Mouse (Mus musculus): Measurements from ENCODE around the gene 9930111J21Rik1. TPM values are rescaled to one million over a fixed set of nuclear protein-coding genes. Genes with fewer than 3 reads are reported as not detected.

The 9930111J21Rik1 gene
- 0.21 and 0.46 TPM in 2 replicates for polyA plus RNA-seq (2012; rRNA removed; ENCODE audit: low replicate concordance)

GRCm38 (mm10) chr11:48979251-48979650, at the start of gene 9930111J21Rik1:
Gene 9930111J21Rik1 (minus strand): TSS chr11:48979398.

GRCm38 (mm10) chr11:48994018-48994417, 14.8 kb upstream of the 9930111J21Rik1 start, which contains the start of gene Tgtp1:
Gene Tgtp1 (minus strand): TSS chr11:48994172.

GRCm38 (mm10) chr11:48991740-48992520, 12.7 kb upstream of the 9930111J21Rik1 start, which contains the start of gene Gm12185:
Gene Gm12185 (minus strand): TSS chr11:48992226.

GRCm38 (mm10) chr11:48978240-48978939, 808 bp downstream of the 9930111J21Rik1 start, which contains the start of gene Olfr56:
Gene Olfr56 (plus strand): TSS chr11:48978889.

GRCm38 (mm10) chr11:48946090-48946489, 33.1 kb downstream of the 9930111J21Rik1 start, which contains the start of gene Psme2b:
Gene Psme2b (minus strand): TSS chr11:48946190.

GRCm38 (mm10) chr11:48902021-48902420, 77.2 kb downstream of the 9930111J21Rik1 start, which contains the start of gene Gm5431:
Gene Gm5431 (minus strand): TSS chr11:48902214.

Other genes starting within 250 kb of the 9930111J21Rik1 start
- gene Rack1, start 179.1 kb downstream of the 9930111J21Rik1 start, polyA plus RNA-seq (2012; rRNA removed; ENCODE audit: low replicate concordance) = 1,617 and 1,811 TPM in 2 replicates
- 18.0 and 20.2 TPM in 2 replicates for gene Trim41, start 162.0 kb downstream of the 9930111J21Rik1 start, polyA plus RNA-seq (2012; rRNA removed; ENCODE audit: low replicate concordance)
- gene Trim7, start 153.3 kb downstream of the 9930111J21Rik1 start, polyA plus RNA-seq (2012; rRNA removed; ENCODE audit: low replicate concordance) = 6.0 and 12.8 TPM in 2 replicates
- 2.8 and 3.5 TPM in 2 replicates for gene Gm12184, start 152.7 kb downstream of the 9930111J21Rik1 start, polyA plus RNA-seq (2012; rRNA removed; ENCODE audit: low replicate concordance)
- gene Irgm1, start 107.7 kb downstream of the 9930111J21Rik1 start, polyA plus RNA-seq (2012; rRNA removed; ENCODE audit: low replicate concordance) = 1.4 and 1.5 TPM in 2 replicates
- gene Gm5431, start 77.2 kb downstream of the 9930111J21Rik1 start, polyA plus RNA-seq (2012; rRNA removed; ENCODE audit: low replicate concordance) = 0.06 and 0.66 TPM in 2 replicates
- 4.3 and 16.0 TPM in 2 replicates for gene Psme2b, start 33.2 kb downstream of the 9930111J21Rik1 start, polyA plus RNA-seq (2012; rRNA removed; ENCODE audit: low replicate concordance)
- gene Olfr56, start 509 bp downstream of the 9930111J21Rik1 start, polyA plus RNA-seq (2012; rRNA removed; ENCODE audit: low replicate concordance) = 0.07 TPM in 1 of 2 replicates, not detected in the other
- 0.04 and 0.05 TPM in 2 replicates for gene Gm12185, start 12.8 kb upstream of the 9930111J21Rik1 start, polyA plus RNA-seq (2012; rRNA removed; ENCODE audit: low replicate concordance)
- 0.16 and 0.33 TPM in 2 replicates for gene Tgtp1, start 14.8 kb upstream of the 9930111J21Rik1 start, polyA plus RNA-seq (2012; rRNA removed; ENCODE audit: low replicate concordance)
- gene 9930111J21Rik2, start 71.8 kb upstream of the 9930111J21Rik1 start, polyA plus RNA-seq (2012; rRNA removed; ENCODE audit: low replicate concordance) = 0.05 and 0.09 TPM in 2 replicates
- gene Tgtp2, start 84.8 kb upstream of the 9930111J21Rik1 start, polyA plus RNA-seq (2012; rRNA removed; ENCODE audit: low replicate concordance) = 0.18 and 0.72 TPM in 2 replicates
- gene Ifi47, start 97.2 kb upstream of the 9930111J21Rik1 start, polyA plus RNA-seq (2012; rRNA removed; ENCODE audit: low replicate concordance) = 2.2 and 5.1 TPM in 2 replicates
- not detected in 2 replicates for gene Olfr1396, start 135.5 kb upstream of the 9930111J21Rik1 start, polyA plus RNA-seq (2012; rRNA removed; ENCODE audit: low replicate concordance)
- gene Olfr1395, start 162.9 kb upstream of the 9930111J21Rik1 start, polyA plus RNA-seq (2012; rRNA removed; ENCODE audit: low replicate concordance) = not detected in 2 replicates
- gene Olfr1394, start 175.0 kb upstream of the 9930111J21Rik1 start, polyA plus RNA-seq (2012; rRNA removed; ENCODE audit: low replicate concordance) = not detected in 2 replicates
- gene Btnl9, start 207.8 kb upstream of the 9930111J21Rik1 start, polyA plus RNA-seq (2012; rRNA removed; ENCODE audit: low replicate concordance) = 1.8 and 1.9 TPM in 2 replicates
- gene Zfp62, start 223.9 kb upstream of the 9930111J21Rik1 start, polyA plus RNA-seq (2012; rRNA removed; ENCODE audit: low replicate concordance) = 0.33 and 0.69 TPM in 2 replicates

All from duodenum, adult 2 months (tissue).